In the genomic region with DNA sequence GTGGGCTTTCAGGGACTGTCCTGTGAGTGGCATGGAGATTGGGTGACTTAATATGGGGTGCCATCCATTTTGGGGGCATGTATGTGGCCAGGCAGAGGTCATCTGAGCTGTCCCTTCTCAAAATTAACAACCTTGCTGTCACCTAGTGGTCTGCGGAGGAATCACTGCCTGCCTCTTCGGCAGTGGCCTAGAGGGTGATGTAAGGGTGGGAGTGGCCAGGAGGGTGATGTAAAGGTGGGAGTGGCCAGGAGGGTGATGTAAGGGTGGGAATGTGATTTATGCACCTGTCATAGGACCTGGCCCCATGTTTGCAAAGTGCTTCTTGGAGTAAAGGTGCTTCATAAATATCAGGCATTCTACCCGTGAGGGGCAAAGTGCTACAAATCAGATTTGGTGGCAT, we compare ENCODE assay signal across 8 mouse cellular contexts.
DNase-seq lines count a peak whose midpoint lies in the region; ATAC-seq and TF ChIP-seq lines count a peak whose summit lies in the region.

No protein-coding gene starts in this region.

- DNase-seq in gastrocnemius, postnatal 14 days = peak; percentile 9
- no peak for DNase-seq in gastrocnemius, postnatal 25 days
- peak; percentile 25 for DNase-seq in ES-E14 (ENCODE audit: low read depth, low spot score)
- peak in 2 of 3 experiments; percentile 16 to 36 for DNase-seq in liver, embryonic 14.5 days (ENCODE audit: low read depth in 3 of 3, low spot score in 3 of 3)
- no peak for DNase-seq in right cerebral cortex, postnatal 4 days
- DNase-seq in cerebellum, adult 8-10 months = no peak

- no peak overlapping the region for H3K27ac ChIP-seq in ES-E14 (ENCODE audit: insufficient read depth, low read depth, low read length, poor library complexity, severe bottlenecking)
- no peak overlapping the region for H3K27ac ChIP-seq in forebrain, embryonic 12.5 days
- H3K27ac ChIP-seq in liver, embryonic 14.5 days = no peak overlapping the region
- no peak overlapping the region for H3K27ac ChIP-seq in stomach, embryonic 16.5 days (ENCODE audit: low read length)

- 33% methylated on average over 3 of the region's 3 CpGs for WGBS in forebrain, embryonic 12.5 days
- 36% methylated on average over 3 of the region's 3 CpGs for WGBS in liver, embryonic 14.5 days (ENCODE audit: insufficient replicate concordance)
- WGBS in stomach, embryonic 16.5 days = 25% methylated on average over 3 of the region's 3 CpGs

- H3K27me3 ChIP-seq in forebrain, embryonic 12.5 days = no peaks in the 10 kb centered on the region
- H3K27me3 ChIP-seq in liver, embryonic 14.5 days (ENCODE audit: control insufficient read depth, insufficient read depth, low read length) = no peaks in the 10 kb centered on the region
- no peaks in the 10 kb centered on the region for H3K27me3 ChIP-seq in stomach, embryonic 16.5 days (ENCODE audit: control insufficient read depth, insufficient read depth, low read length)

- no peak overlapping the region for H3K9ac ChIP-seq in ES-E14 (ENCODE audit: insufficient read depth, low read depth, low read length, poor library complexity, severe bottlenecking)
- no peak overlapping the region for H3K9ac ChIP-seq in forebrain, embryonic 12.5 days
- H3K9ac ChIP-seq in liver, embryonic 14.5 days (replicated peaks) = no peak overlapping the region
- no peak overlapping the region for H3K9ac ChIP-seq in stomach, embryonic 16.5 days (ENCODE audit: low read length)

- TF ChIP-seq CTCF in liver, embryonic 14.5 days (IDR thresholded peaks at IDR 0.05; ENCODE audit: low read depth) = peak; percentile 76

- peak; percentile 65; the same call in 1 of the 2 replicates for ATAC-seq in forebrain, embryonic 12.5 days (ENCODE audit: low FRiP score)
- ATAC-seq in liver, embryonic 14.5 days (ENCODE audit: insufficient read depth) = peak; percentile 24; the same call in 1 of the 2 replicates
- peak; percentile 67 for ATAC-seq in stomach, embryonic 16.5 days (ENCODE audit: insufficient read depth, low FRiP score)

- H3K4me3 ChIP-seq in ES-E14 (ENCODE audit: insufficient read depth in 1 of 2, low read depth in 1 of 2, low read length in 2 of 2, poor library complexity in 1 of 2, severe bottlenecking in 1 of 2) = no peak overlapping the region
- no peak overlapping the region for H3K4me3 ChIP-seq in forebrain, embryonic 12.5 days (replicated peaks)
- H3K4me3 ChIP-seq in liver, embryonic 14.5 days (ENCODE audit: insufficient read depth in 1 of 2, low read depth in 2 of 2, low read length in 2 of 2) = no peak overlapping the region
- H3K4me3 ChIP-seq in stomach, embryonic 16.5 days (replicated peaks; ENCODE audit: low read length) = no peak overlapping the region

- H3K36me3 ChIP-seq in ES-E14 (ENCODE audit: control insufficient read depth, insufficient read depth, low read length, poor library complexity, severe bottlenecking) = no peaks in the 10 kb centered on the region
- H3K36me3 ChIP-seq in forebrain, embryonic 12.5 days (replicated peaks) = no peaks in the 10 kb centered on the region
- H3K36me3 ChIP-seq in liver, embryonic 14.5 days (replicated peaks; ENCODE audit: control insufficient read depth, insufficient read depth, low read depth) = no peaks in the 10 kb centered on the region
- H3K36me3 ChIP-seq in stomach, embryonic 16.5 days (ENCODE audit: control insufficient read depth, insufficient read depth, low read length) = no peaks in the 10 kb centered on the region

- TF ChIP-seq EP300 in liver, embryonic 14.5 days (IDR thresholded peaks at IDR 0.05; ENCODE audit: low read depth) = no peak

- intact Hi-C loops in gastrocnemius, postnatal 14 days (cut with DNase I; ENCODE audit: low total_unique reads) = loop anchor here (10.0 kb wide), 1 partner anchor 147 kb away; no protein-coding TSS in a partner anchor

- no peaks in the 10 kb centered on the region for H3K4me1 ChIP-seq in ES-E14 (ENCODE audit: control insufficient read depth in 2 of 2, insufficient read depth in 2 of 2, low read length in 2 of 2, poor library complexity in 1 of 2)
- H3K4me1 ChIP-seq in forebrain, embryonic 12.5 days = no peaks in the 10 kb centered on the region
- H3K4me1 ChIP-seq in liver, embryonic 14.5 days (replicated peaks; ENCODE audit: control insufficient read depth in 2 of 2, insufficient read depth in 2 of 2, low read length in 1 of 2) = peaks cover 11 to 17% of the 10 kb centered on the region in 2 experiments
- H3K4me1 ChIP-seq in stomach, embryonic 16.5 days (ENCODE audit: control insufficient read depth, insufficient read depth, low read length) = peaks cover 5% of the 10 kb centered on the region; the same call in 1 of the 2 replicates

- in situ Hi-C loops in ES-E14 (cut with MboI; ENCODE audit: low sequenced_read_pairs in 2 of 2, unreplicated experiment in 2 of 2) = no loop called here

- H3K4me2 ChIP-seq in forebrain, embryonic 12.5 days = no peak overlapping the region
- no peak overlapping the region for H3K4me2 ChIP-seq in liver, embryonic 14.5 days (ENCODE audit: low read depth)
- no peak overlapping the region for H3K4me2 ChIP-seq in stomach, embryonic 16.5 days (ENCODE audit: low read depth, low read length)

- H3K9me3 ChIP-seq in ES-E14 (ENCODE audit: control insufficient read depth, insufficient read depth, low read depth, low read length) = no peaks in the 10 kb centered on the region
- no peaks in the 10 kb centered on the region for H3K9me3 ChIP-seq in forebrain, embryonic 12.5 days
- H3K9me3 ChIP-seq in liver, embryonic 14.5 days (ENCODE audit: control insufficient read depth, low read length) = no peaks in the 10 kb centered on the region
- H3K9me3 ChIP-seq in stomach, embryonic 16.5 days (replicated peaks; ENCODE audit: control insufficient read depth, low read length) = no peaks in the 10 kb centered on the region

TF ChIP-seq in ES-E14, 5 proteins besides CTCF, POLR2A, EP300 and RAD21:
- TF ChIP-seq ZC3H11A (IDR thresholded peaks at IDR 0.05; ENCODE audit: borderline replicate concordance, low read depth, low read length) = no peak
- TF ChIP-seq HCFC1 (IDR thresholded peaks at IDR 0.05; ENCODE audit: borderline replicate concordance, insufficient read depth, low read length) = no peak
- no peak for TF ChIP-seq ZNF384 (IDR thresholded peaks at IDR 0.05; ENCODE audit: low read depth, low read length)
- no peak for TF ChIP-seq MAFK (IDR thresholded peaks at IDR 0.05; ENCODE audit: insufficient read depth, low read depth, low read length)
- no peak for TF ChIP-seq CHD2 (IDR thresholded peaks at IDR 0.05; ENCODE audit: low read depth, low read length)

Comparison
In these comparisons a context has a peak if more than half of its experiments do, and no peak if none do; other contexts are left out.
1. DNase-seq: peak in gastrocnemius, postnatal 14 days (single experiment), ES-E14 (single experiment) and liver, embryonic 14.5 days (2 of 3); none in gastrocnemius, postnatal 25 days (single experiment), right cerebral cortex, postnatal 4 days (single experiment) and cerebellum, adult 8-10 months (single experiment).
2. Peak in every context shown above with its lines, with median percentiles within 50 percentile points of each other: ATAC-seq.